Mouse (Mus musculus) lung, adult 2 months (tissue): ENCODE results near the gene Gemin5.

Experiments used
- CTCF ChIP-seq: fragments of 200-500 bp; IDR thresholded peaks from 2 replicates; pipeline ENCODE4 v1.5.1; 2011; ENCODE audit warnings: mild to moderate bottlenecking, low read length, control low read depth; ENCODE audit not compliant: insufficient read depth
- POLR2A ChIP-seq: fragments of 200-500 bp; IDR thresholded peaks from 2 replicates; pipeline ENCODE4 v1.6.1; 2011; ENCODE audit warnings: low read depth, mild to moderate bottlenecking, control low read depth, low read length, borderline replicate concordance; ENCODE audit errors: extremely low read depth

DNA sequence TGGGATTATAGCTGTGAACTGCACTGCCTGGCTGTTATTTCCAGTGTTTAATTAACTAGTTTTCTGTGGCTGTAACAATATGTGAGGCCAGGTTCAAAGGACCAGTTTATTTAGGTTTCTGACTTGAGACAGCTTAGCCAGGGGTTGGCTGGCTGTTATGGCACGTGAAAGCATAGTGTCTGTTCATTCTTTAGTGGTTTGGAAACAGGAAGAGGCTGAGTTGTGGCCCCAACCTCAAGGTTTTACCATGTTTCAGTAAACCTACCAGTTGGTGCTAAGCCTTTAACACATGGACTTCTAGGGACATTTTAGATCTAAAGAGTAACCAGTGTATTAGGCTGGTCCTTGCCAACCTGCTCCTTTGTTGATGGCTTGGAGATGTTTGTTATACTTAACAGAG is 51.8 kb downstream of the Gemin5 start:
- no peak for TF ChIP-seq POLR2A
- no peak for TF ChIP-seq CTCF
